Mouse (Mus musculus) CH12.LX (cell line): ENCODE data around the gene Khk. TPM values are rescaled to one million over a fixed set of nuclear protein-coding genes. Genes with fewer than 3 reads are reported as not detected.

Experiments
- DNase-seq: peaks from one replicate; pipeline ENCODE4 v3.0.0-alpha.2; 2013; ENCODE audit errors: extremely low read depth
- H3K27ac ChIP-seq: 2 replicates; pipeline ENCODE4 v1.5.1; 2012; ENCODE audit warnings: low read depth, mild to moderate bottlenecking, control low read depth, moderate library complexity; ENCODE audit not compliant: insufficient read depth
- H3K27me3 ChIP-seq: replicated peaks from 2 replicates; pipeline ENCODE3; 2012; ENCODE audit warnings: inconsistent platforms
- H3K36me3 ChIP-seq, 2 experiments: replicated peaks in 1 of 2; 2 replicates each; pipeline versions ENCODE3 to v1.6.1; 2012; ENCODE audit warnings: inconsistent platforms in 1 of 2, low read length in 1 of 2, mild to moderate bottlenecking in 1 of 2, mixed read lengths in 1 of 2, moderate library complexity in 1 of 2; ENCODE audit not compliant: control insufficient read depth in 1 of 2, insufficient read depth in 1 of 2
- H3K4me1 ChIP-seq, 2 experiments: 2 replicates each; pipeline ENCODE4 v1.6.1; 2012; ENCODE audit warnings: inconsistent platforms in 1 of 2, moderate library complexity in 1 of 2; ENCODE audit not compliant: insufficient read depth in 2 of 2, control insufficient read depth in 1 of 2
- H3K4me2 ChIP-seq: 2 replicates; pipeline ENCODE4 v1.6.1; 2012; ENCODE audit warnings: low read depth, mild to moderate bottlenecking, control low read depth; ENCODE audit not compliant: poor library complexity, insufficient read depth, severe bottlenecking
- H3K4me3 ChIP-seq, 3 experiments: fragments of 150-350 bp in 1 of 3; sonication (generic) in 1 of 3; replicated peaks in 1 of 3; 2 replicates each; pipeline versions ENCODE3 to v1.5.1; 2011 to 2012; ENCODE audit warnings: low read depth in 2 of 3, low read length in 2 of 3, mild to moderate bottlenecking in 2 of 3, moderate library complexity in 2 of 3, control low read depth in 1 of 3, improper control_type of control experiment in 1 of 3, inconsistent platforms in 1 of 3, mixed read lengths in 1 of 3; ENCODE audit not compliant: poor library complexity in 1 of 3
- H3K79me2 ChIP-seq: replicated peaks from 2 replicates; pipeline ENCODE4 v1.6.1; 2012; ENCODE audit warnings: mild to moderate bottlenecking, moderate library complexity; ENCODE audit not compliant: control insufficient read depth, poor library complexity, insufficient read depth, severe bottlenecking; ENCODE audit errors: extremely low read depth
- H3K9ac ChIP-seq: 2 replicates; pipeline ENCODE4 v1.6.1; 2012; ENCODE audit warnings: low read depth, mild to moderate bottlenecking, control low read depth, moderate library complexity; ENCODE audit not compliant: insufficient read depth
- H3K9me3 ChIP-seq: replicated peaks from 2 replicates; pipeline ENCODE3; 2012; ENCODE audit warnings: low read length, inconsistent platforms, mixed read lengths
- BHLHE40 ChIP-seq: IDR thresholded peaks from 2 replicates; pipeline ENCODE4 v1.6.1; 2011; ENCODE audit warnings: mild to moderate bottlenecking, low read depth, low read length, improper control_type of control experiment
- CHD1 ChIP-seq: IDR thresholded peaks from 2 replicates; pipeline ENCODE4 v1.6.1; 2012; ENCODE audit warnings: low read depth, low read length, improper control_type of control experiment, inconsistent platforms
- ELF1 ChIP-seq: IDR thresholded peaks from 2 replicates; pipeline ENCODE4 v1.6.1; 2014; ENCODE audit warnings: low read depth, mild to moderate bottlenecking, inconsistent platforms, low read length, improper control_type of control experiment
- EP300 ChIP-seq: IDR thresholded peaks from 2 replicates; pipeline ENCODE4 v1.6.1; 2011; ENCODE audit warnings: low read length, improper control_type of control experiment
- ETS1 ChIP-seq: conservative IDR thresholded peaks from 2 replicates; pipeline ENCODE4 v1.6.1; 2012; ENCODE audit warnings: low read depth, mild to moderate bottlenecking, inconsistent platforms, low read length, improper control_type of control experiment, moderate library complexity
- GABPA ChIP-seq: IDR thresholded peaks from 2 replicates; pipeline ENCODE4 v1.6.1; 2012; ENCODE audit warnings: low read depth, low read length, improper control_type of control experiment, inconsistent platforms; ENCODE audit not compliant: insufficient replicate concordance
- HCFC1 ChIP-seq: IDR thresholded peaks from 2 replicates; pipeline ENCODE4 v1.6.1; 2012; ENCODE audit warnings: low read depth, mild to moderate bottlenecking, inconsistent platforms, low read length, improper control_type of control experiment
- JUND ChIP-seq: conservative IDR thresholded peaks from 2 replicates; pipeline ENCODE4 v1.6.1; 2011; ENCODE audit warnings: low read depth, low read length, improper control_type of control experiment
- MAFK ChIP-seq: IDR thresholded peaks from 2 replicates; pipeline ENCODE4 v1.6.1; 2011; ENCODE audit warnings: low read length, improper control_type of control experiment; ENCODE audit not compliant: insufficient replicate concordance
- MAZ ChIP-seq: IDR thresholded peaks from 2 replicates; pipeline ENCODE4 v1.6.1; 2012; ENCODE audit warnings: low read depth, mild to moderate bottlenecking, inconsistent platforms, low read length, improper control_type of control experiment, moderate library complexity
- MXI1 ChIP-seq: IDR thresholded peaks from 2 replicates; pipeline ENCODE4 v1.6.1; 2011; ENCODE audit warnings: mild to moderate bottlenecking, low read depth, low read length, improper control_type of control experiment
- PAX5 ChIP-seq: IDR thresholded peaks from 2 replicates; pipeline ENCODE4 v1.6.1; 2012; ENCODE audit warnings: low read length, inconsistent platforms, mixed read lengths
- POLR2AphosphoS2 ChIP-seq: IDR thresholded peaks from 2 replicates; pipeline ENCODE4 v1.6.1; 2011; ENCODE audit warnings: low read depth, low read length, improper control_type of control experiment
- RAD21 ChIP-seq: IDR thresholded peaks from 2 replicates; pipeline ENCODE4 v1.6.1; 2011; ENCODE audit warnings: low read depth, mild to moderate bottlenecking, low read length, improper control_type of control experiment, moderate library complexity
- RCOR1 ChIP-seq: conservative IDR thresholded peaks from 2 replicates; pipeline ENCODE4 v1.6.1; 2012; ENCODE audit warnings: low read depth, mild to moderate bottlenecking, inconsistent platforms, low read length, improper control_type of control experiment
- TBP ChIP-seq: conservative IDR thresholded peaks from 2 replicates; pipeline ENCODE4 v1.6.1; 2011; ENCODE audit warnings: low read depth, low read length, improper control_type of control experiment
- TCF12 ChIP-seq: IDR thresholded peaks from 2 replicates; pipeline ENCODE4 v1.6.1; 2014; ENCODE audit warnings: low read depth, mild to moderate bottlenecking, inconsistent platforms, low read length, improper control_type of control experiment
- UBTF ChIP-seq: IDR thresholded peaks from 2 replicates; pipeline ENCODE4 v1.6.1; 2012; ENCODE audit warnings: low read depth, mild to moderate bottlenecking, inconsistent platforms, low read length, improper control_type of control experiment, moderate library complexity
- USF2 ChIP-seq: conservative IDR thresholded peaks from 2 replicates; pipeline ENCODE4 v1.6.1; 2011; ENCODE audit warnings: low read depth, low read length, improper control_type of control experiment
- ZC3H11A ChIP-seq: IDR thresholded peaks from 2 replicates; pipeline ENCODE4 v1.6.1; 2012; ENCODE audit warnings: low read depth, mild to moderate bottlenecking, inconsistent platforms, low read length, improper control_type of control experiment
- ZKSCAN1 ChIP-seq: IDR thresholded peaks from 2 replicates; pipeline ENCODE4 v1.6.1; 2012; ENCODE audit warnings: low read depth, inconsistent platforms, low read length, improper control_type of control experiment, borderline replicate concordance
- ZNF384 ChIP-seq: IDR thresholded peaks from 2 replicates; pipeline ENCODE4 v1.6.1; 2012; ENCODE audit warnings: low read depth, low read length, improper control_type of control experiment, inconsistent platforms
- dilution Hi-C: fragments of 300-500 bp; cut with MboI; formaldehyde crosslinking; loops from 2 replicates; pipeline ENCODE4 v1.14.3; 2020; ENCODE audit warnings: low sequenced_read_pairs; ENCODE audit not compliant: extremely low pct_unique_long_range_greater_than_20kb, extremely low pct_ligation_motif_present
- in situ Hi-C: fragments of 300-500 bp; cut with MboI; formaldehyde crosslinking; loops from 3 replicates; pipeline ENCODE4 v1.14.3; 2019; ENCODE audit warnings: low sequenced_read_pairs, low pct_ligation_motif_present, low pct_unique_long_range_greater_than_20kb, mixed read lengths
- polyA plus RNA-seq: library from polyadenylated mRNA; unstranded; fragments of >175 nt; gene quantifications from 2 replicates; pipeline ENCODE4 v1.2.1, GENCODE M21; 2012; ENCODE audit warnings: low read depth; ENCODE audit not compliant: insufficient read length
- total RNA-seq, 2 experiments: library from RNA; depleted of rRNA; stranded (reverse); fragments of 300-350 nt in 1 of 2; fragments of >200 nt in 1 of 2; gene quantifications; 2 replicates each; pipeline ENCODE4 v1.2.3; 2012 to 2014

Khk gene
- total and polyA plus RNA-seq, 3 experiments, result 2.5 to 5.7 (median 3.7) TPM

GRCm38 (mm10) chr5:30950922-30951321, 29.7 kb downstream of the Khk start:
- dilution Hi-C loops, result no loop called here
- Histone ChIP-seq H3K27me3 (peaks cover 10% of the 10 kb centered on the region), H3K9ac (no peak overlapping the region; the same call in 1 of the 2 replicates)

DNA sequence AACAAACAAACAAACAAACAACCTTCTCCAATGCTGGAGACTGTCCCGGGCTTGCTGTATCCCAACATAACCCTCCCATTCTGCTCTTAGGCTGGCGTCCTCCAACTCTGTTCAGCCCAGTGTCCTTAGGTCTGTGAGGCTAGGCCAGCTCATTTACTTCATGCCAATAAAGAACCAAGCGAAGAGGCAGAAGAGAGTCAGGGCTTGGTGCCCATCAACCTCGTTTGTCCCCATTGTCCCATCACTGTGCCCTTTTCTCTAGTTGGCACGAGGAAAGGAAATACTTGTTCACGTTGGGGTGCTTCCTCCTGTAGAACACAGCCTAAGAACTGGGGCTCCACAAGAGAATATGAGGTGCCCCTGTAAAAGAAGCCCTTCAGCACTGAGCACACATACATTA, 30.5 kb downstream of the Khk start:
- dilution Hi-C loops (no loop called here), in situ Hi-C loops (no loop called here)
- H3K79me2 ChIP-seq, result no peaks in the 10 kb centered on the region
- TF ChIP-seq ZC3H11A (no peak), JUND (no peak), UBTF (no peak), BHLHE40 (no peak), GABPA (no peak)
- no peak overlapping the region for H3K9ac ChIP-seq
- no peaks in the 10 kb centered on the region for H3K9me3 ChIP-seq
- peaks cover 38 to 47% of the 10 kb centered on the region in 2 experiments for H3K36me3 ChIP-seq
- no peak overlapping the region for H3K4me2 ChIP-seq
- DNase-seq, result no peak
- H3K4me1 ChIP-seq, result peaks cover 2 to 24% of the 10 kb centered on the region in 2 experiments; a peak in 3 of 4 replicates
- H3K4me3 ChIP-seq, result no peak overlapping the region
- H3K27me3 ChIP-seq, result peaks cover 10% of the 10 kb centered on the region
- no peak overlapping the region for H3K27ac ChIP-seq

More at GRCm38 (mm10) chr5:30950922-30951321, 29.7 kb downstream of the Khk start:
- peaks cover 35 to 44% of the 10 kb centered on the region in 2 experiments for H3K36me3 ChIP-seq
- H3K79me2 ChIP-seq, result no peaks in the 10 kb centered on the region
- no peak for TF ChIP-seq UBTF
- no peak for TF ChIP-seq ELF1
- no peak for TF ChIP-seq HCFC1
- no peak for TF ChIP-seq MAFK
- no peak for TF ChIP-seq USF2
- no peak for TF ChIP-seq JUND
- no peak for TF ChIP-seq MAZ
- no peak for TF ChIP-seq RAD21
- TF ChIP-seq TBP, result no peak
- no peak for TF ChIP-seq ZNF384
- TF ChIP-seq CHD1, result no peak
- no peak for TF ChIP-seq MXI1
- TF ChIP-seq RCOR1, result no peak
- TF ChIP-seq EP300, result no peak
- TF ChIP-seq ZC3H11A, result no peak
- TF ChIP-seq POLR2AphosphoS2, result no peak
- TF ChIP-seq TCF12, result no peak
- TF ChIP-seq ETS1, result no peak
- TF ChIP-seq ZKSCAN1, result no peak
- TF ChIP-seq PAX5, result no peak
- peak overlapping the region; percentile 22; the same call in 1 of the 2 replicates for H3K4me2 ChIP-seq
- H3K9me3 ChIP-seq, result no peaks in the 10 kb centered on the region
- peaks cover 2 to 24% of the 10 kb centered on the region in 2 experiments; a peak in 3 of 4 replicates for H3K4me1 ChIP-seq
- no peak overlapping the region for H3K27ac ChIP-seq
- no peak for DNase-seq
- H3K4me3 ChIP-seq, result peak overlapping the region in 2 of 3 experiments; percentile 71 to 75
- in situ Hi-C loops, result no loop called here
